Mouse (Mus musculus): Measurements from ENCODE around the gene 5430402E10Rik. TPM values are rescaled to one million over a fixed set of nuclear protein-coding genes. Genes with fewer than 3 reads are reported as not detected.

Gene 5430402E10Rik
- polyA plus RNA-seq (2015; fragmentation: Illumina TruSeq; extraction: RNeasy Lipid Tissue Mini Kit (QIAGEN cat#74804); ENCODE audit: low read depth, low replicate concordance): not detected

GRCm38 (mm10) chrX:77924962-77925361 is at the start of gene 5430402E10Rik:
Gene 5430402E10Rik (minus strand): TSS chrX:77925062.

Other genes with a start within 250 kb of the 5430402E10Rik start
- gene Prkx, start 128.8 kb downstream of the 5430402E10Rik start, polyA plus RNA-seq (2015; fragmentation: Illumina TruSeq; extraction: RNeasy Lipid Tissue Mini Kit (QIAGEN cat#74804); ENCODE audit: low read depth, low replicate concordance): 7.7 TPM
- not detected for gene Pbsn, start 71.4 kb downstream of the 5430402E10Rik start, polyA plus RNA-seq (2015; fragmentation: Illumina TruSeq; extraction: RNeasy Lipid Tissue Mini Kit (QIAGEN cat#74804); ENCODE audit: low read depth, low replicate concordance)
- gene Gm14744, start 60.3 kb downstream of the 5430402E10Rik start, polyA plus RNA-seq (2015; fragmentation: Illumina TruSeq; extraction: RNeasy Lipid Tissue Mini Kit (QIAGEN cat#74804); ENCODE audit: low read depth, low replicate concordance): not detected
- not detected for gene Obp1a, start 166.3 kb upstream of the 5430402E10Rik start, polyA plus RNA-seq (2015; fragmentation: Illumina TruSeq; extraction: RNeasy Lipid Tissue Mini Kit (QIAGEN cat#74804); ENCODE audit: low read depth, low replicate concordance)
- gene Gm5938, start 200.4 kb upstream of the 5430402E10Rik start, polyA plus RNA-seq (2015; fragmentation: Illumina TruSeq; extraction: RNeasy Lipid Tissue Mini Kit (QIAGEN cat#74804); ENCODE audit: low read depth, low replicate concordance): not detected

Measured in brain, adult 10 weeks (tissue).